Mouse (Mus musculus) spleen, adult 2 months (tissue): ENCODE results near the gene Olfr203. TPM values are rescaled to one million over a fixed set of nuclear protein-coding genes. Genes with fewer than 3 reads are reported as not detected.
"Not testable (repeated sequence)": the region's sequence is repeated elsewhere in the genome, so short reads cannot be mapped to it uniquely, and the experiment has no call there.

Source experiments
- DNase-seq, 2 experiments: peaks; one replicate each; pipeline versions ENCODE4 v3.0.0 to v3.0.0-alpha.2; 2012 to 2021; ENCODE audit warnings: low spot score in 2 of 2, low read depth in 1 of 2
- H3K27ac ChIP-seq: fragments of 200-500 bp; 2 replicates; pipeline ENCODE4 v1.5.1; 2012; ENCODE audit warnings: low read length, inconsistent platforms; ENCODE audit not compliant: insufficient read depth
- H3K27me3 ChIP-seq: fragments of 200-500 bp; 2 replicates; pipeline ENCODE4 v1.6.1; 2012; ENCODE audit warnings: mild to moderate bottlenecking, moderate library complexity, low read length, inconsistent platforms; ENCODE audit not compliant: control insufficient read depth, insufficient read depth
- H3K36me3 ChIP-seq: fragments of 200-500 bp; 2 replicates; pipeline ENCODE4 v1.6.1; 2012; ENCODE audit warnings: mild to moderate bottlenecking, low read length, inconsistent platforms; ENCODE audit not compliant: control insufficient read depth, insufficient read depth
- H3K4me1 ChIP-seq: fragments of 200-500 bp; 2 replicates; pipeline ENCODE4 v1.6.1; 2011; ENCODE audit warnings: inconsistent platforms; ENCODE audit not compliant: control insufficient read depth, insufficient read depth, insufficient read length
- H3K4me3 ChIP-seq: fragments of 200-500 bp; 2 replicates; pipeline ENCODE4 v1.5.1; 2011; ENCODE audit warnings: mild to moderate bottlenecking, inconsistent platforms; ENCODE audit not compliant: insufficient read depth, insufficient read length; ENCODE audit errors: extremely low read depth
- CTCF ChIP-seq: fragments of 200-500 bp; IDR thresholded peaks from 2 replicates; pipeline ENCODE4 v1.5.1; 2011; ENCODE audit warnings: mild to moderate bottlenecking, inconsistent platforms; ENCODE audit not compliant: insufficient read depth, insufficient read length, insufficient replicate concordance; ENCODE audit errors: extremely low read depth
- POLR2A ChIP-seq: fragments of 200-500 bp; IDR thresholded peaks from 2 replicates; pipeline ENCODE4 v1.6.1; 2011; ENCODE audit warnings: low read depth, low read length, inconsistent platforms
- WGBS: fragments of 180-500 bp; shearing (Covaris S2); methylation state at CpG from one replicate; pipeline ENCODE4 v1.1.7; 2018; 5-methylcytosine and 5-hydroxymethylcytosine counted together
- polyA plus RNA-seq: library from polyadenylated mRNA; depleted of rRNA; stranded (reverse); fragments of >200 nt; gene quantifications from 2 replicates; pipeline ENCODE4 v1.2.3, GENCODE M21; 2012; rRNA removed

Gene Olfr203
- polyA plus RNA-seq, 1 experiment, result not detected

DNA sequence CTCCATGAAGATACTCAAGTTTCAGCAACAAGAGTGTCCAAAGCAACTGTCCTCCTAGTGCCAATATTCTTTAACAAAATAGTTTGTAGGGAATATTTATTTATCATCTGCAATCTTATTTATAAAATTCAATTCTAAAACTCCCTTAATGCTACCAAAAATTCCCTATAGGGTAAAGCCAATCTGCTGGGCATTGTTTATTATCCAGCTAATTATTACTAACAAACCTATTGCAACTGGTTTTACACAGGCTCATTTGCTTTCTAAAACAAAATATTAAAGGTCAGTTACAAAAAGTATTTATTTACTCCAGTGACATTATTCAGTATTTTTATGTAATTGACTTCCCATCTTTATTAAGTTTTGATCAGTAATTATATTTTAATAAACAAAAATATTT, 19.5 kb downstream of the Olfr203 start, which contains the start of gene Olfr204:
TSS of gene Olfr204 (minus strand) at position 101 of the 400 bp plus-strand sequence.
- DNase-seq, result no peak
- Histone ChIP-seq H3K36me3 (no peaks in the 10 kb centered on the region), H3K4me1 (no peaks in the 10 kb centered on the region), H3K27me3 (no peaks in the 10 kb centered on the region), H3K4me3 (no peak within 1 kb of the TSS), H3K27ac (no peak within 1 kb of the TSS)
- TF ChIP-seq CTCF, result no peak
- no peak for TF ChIP-seq POLR2A

DNA sequence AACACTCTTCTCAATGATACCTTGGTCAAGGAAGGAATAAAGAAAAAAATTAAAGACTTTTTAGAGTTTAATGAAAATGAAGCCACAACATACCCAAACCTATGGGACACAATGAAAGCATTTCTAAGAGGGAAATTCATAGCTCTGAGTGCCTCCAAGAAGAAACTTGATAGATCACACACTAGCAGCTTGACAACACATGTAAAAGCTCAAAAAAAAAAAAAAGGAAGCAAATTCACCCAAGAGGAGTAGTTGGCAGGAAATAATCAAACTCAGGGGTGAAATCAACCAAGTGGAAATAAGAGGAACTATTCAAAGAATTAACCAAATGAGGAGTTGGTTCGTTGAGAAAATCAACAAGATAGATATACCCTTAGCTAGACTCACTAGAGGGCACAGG, 24.6 kb downstream of the Olfr203 start:
- H3K4me1 ChIP-seq, H3K27ac ChIP-seq, H3K27me3 ChIP-seq, H3K36me3 ChIP-seq, DNase-seq, H3K4me3 ChIP-seq: not testable (repeated sequence)
- WGBS, result 22% methylated on average over 1 of the region's 1 CpGs

DNA sequence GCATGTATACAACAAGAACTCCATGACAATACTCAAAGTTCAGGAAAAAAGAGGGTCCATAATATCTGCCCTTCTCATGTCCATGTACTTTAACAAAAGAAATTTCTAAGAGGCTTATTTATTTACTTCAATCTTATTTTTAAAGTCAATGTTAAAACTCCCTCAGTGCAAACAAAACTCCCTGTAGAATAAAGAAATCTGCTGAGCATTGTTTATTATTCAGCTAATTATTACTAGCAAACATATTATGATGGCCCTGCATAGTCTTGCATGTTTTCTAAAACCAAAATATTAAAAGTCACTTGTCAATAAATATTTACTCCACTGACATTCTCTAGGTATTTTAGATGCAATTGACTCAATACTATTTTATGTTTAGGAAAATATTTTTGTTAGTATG, 32.4 kb downstream of the Olfr203 start, which contains the start of gene Olfr205:
TSS of gene Olfr205 (minus strand) at position 101 of the 400 bp plus-strand sequence.
- no peaks in the 10 kb centered on the region for H3K27me3 ChIP-seq
- no peak within 1 kb of the TSS for H3K27ac ChIP-seq
- DNase-seq, result no peak
- TF ChIP-seq CTCF (no peak), POLR2A (no peak)
- H3K4me1 ChIP-seq, result no peaks in the 10 kb centered on the region
- H3K4me3 ChIP-seq, result no peak within 1 kb of the TSS
- H3K36me3 ChIP-seq, result no peaks in the 10 kb centered on the region

DNA sequence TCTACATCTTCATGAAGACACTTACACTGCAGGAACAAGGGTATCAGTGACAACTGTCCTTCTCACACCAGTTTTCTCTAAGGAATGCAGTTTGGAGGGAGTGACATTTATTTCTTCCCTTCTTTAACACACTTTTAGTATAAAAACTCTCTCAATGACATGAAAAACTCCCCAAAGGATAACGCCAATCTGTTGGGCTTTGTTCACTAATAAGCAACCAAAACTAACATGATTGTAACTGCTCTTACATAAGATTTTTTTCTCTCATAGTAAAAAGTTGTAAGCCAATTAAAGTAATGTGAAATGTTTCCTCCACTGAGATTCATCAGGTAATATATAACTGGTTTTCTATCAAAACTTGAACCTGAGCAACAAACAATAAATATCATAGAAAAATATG, 50.5 kb downstream of the Olfr203 start, which contains the start of gene Olfr206:
TSS of gene Olfr206 (minus strand) at position 101 of the 400 bp plus-strand sequence.
- H3K4me3 ChIP-seq, result no peak within 1 kb of the TSS
- TF ChIP-seq POLR2A, result no peak
- TF ChIP-seq CTCF, result no peak
- no peak within 1 kb of the TSS for H3K27ac ChIP-seq
- H3K36me3 ChIP-seq, result no peaks in the 10 kb centered on the region
- no peaks in the 10 kb centered on the region for H3K27me3 ChIP-seq
- 85% methylated on average over 1 of the region's 1 CpGs for WGBS
- no peak for DNase-seq
- H3K4me1 ChIP-seq, result no peaks in the 10 kb centered on the region

Other genes starting within 250 kb of the Olfr203 start
- gene Olfr190, start 220.9 kb upstream of the Olfr203 start, polyA plus RNA-seq, result not detected in 2 replicates
- not detected in 2 replicates for gene Olfr191, start 209.1 kb upstream of the Olfr203 start, polyA plus RNA-seq
- not detected in 2 replicates for gene Olfr193, start 187.0 kb upstream of the Olfr203 start, polyA plus RNA-seq
- gene Olfr194, start 177.8 kb upstream of the Olfr203 start, polyA plus RNA-seq, result not detected in 2 replicates
- not detected in 2 replicates for gene Olfr195, start 151.8 kb upstream of the Olfr203 start, polyA plus RNA-seq
- gene Olfr196, start 128.4 kb upstream of the Olfr203 start, polyA plus RNA-seq, result not detected in 2 replicates
- gene Olfr198, start 95.3 kb upstream of the Olfr203 start, polyA plus RNA-seq, result not detected in 2 replicates
- gene Olfr199, start 79.1 kb upstream of the Olfr203 start, polyA plus RNA-seq, result not detected in 2 replicates
- not detected in 2 replicates for gene Olfr201, start 26.2 kb upstream of the Olfr203 start, polyA plus RNA-seq
- gene Olfr202, start 12.1 kb upstream of the Olfr203 start, polyA plus RNA-seq, result not detected in 2 replicates
- not detected in 2 replicates for gene Olfr204, start 19.4 kb downstream of the Olfr203 start, polyA plus RNA-seq
- not detected in 2 replicates for gene Olfr205, start 32.3 kb downstream of the Olfr203 start, polyA plus RNA-seq
- gene Olfr206, start 50.4 kb downstream of the Olfr203 start, polyA plus RNA-seq, result not detected in 2 replicates
- gene Olfr209, start 65.1 kb downstream of the Olfr203 start, polyA plus RNA-seq, result not detected in 2 replicates
- gene Gabrr3, start 108.5 kb downstream of the Olfr203 start, polyA plus RNA-seq, result not detected in 2 replicates
- 6.0 and 8.2 TPM in 2 replicates for gene Riox2, start 172.9 kb downstream of the Olfr203 start, polyA plus RNA-seq